Mouse (Mus musculus) midbrain, embryonic 10.5 days (tissue): ENCODE measurements around the gene Slc38a6. TPM values are rescaled to one million over a fixed set of nuclear protein-coding genes. Genes with fewer than 3 reads are reported as not detected.

Experiments
- polyA plus RNA-seq: library from polyadenylated mRNA; unstranded; fragments of >200 nt; fragmentation: Nextera tagmentation; extraction: Ambion mirVana; gene quantifications from 2 replicates; pipeline ENCODE4 v1.2.1, GENCODE M21; 2016

The Slc38a6 gene
- polyA plus RNA-seq, 1 experiment from 2014 or later, result 9.7 TPM

Other genes with a start within 250 kb of the Slc38a6 start
- gene Six1, start 232.9 kb upstream of the Slc38a6 start, polyA plus RNA-seq, result 8.3 and 8.5 TPM in 2 replicates
- gene Six4, start 173.3 kb upstream of the Slc38a6 start, polyA plus RNA-seq, result 3.1 and 3.9 TPM in 2 replicates
- gene Mnat1, start 163.1 kb upstream of the Slc38a6 start, polyA plus RNA-seq, result 29.1 and 35.3 TPM in 2 replicates
- 18.6 and 22.6 TPM in 2 replicates for gene Trmt5, start 69 bp upstream of the Slc38a6 start, polyA plus RNA-seq